Mouse (Mus musculus) cortical plate, adult 2 months (tissue): ENCODE data around the gene Efcab11.

Experiments used
- CTCF ChIP-seq: fragments of 200-500 bp; IDR thresholded peaks from 2 replicates; pipeline ENCODE4 v1.5.1; 2011; ENCODE audit warnings: mild to moderate bottlenecking, control low read depth, low read length; ENCODE audit not compliant: insufficient read depth; ENCODE audit errors: extremely low read depth
- POLR2A ChIP-seq: fragments of 200-500 bp; IDR thresholded peaks from 2 replicates; pipeline ENCODE4 v1.6.1; 2011; ENCODE audit warnings: mild to moderate bottlenecking, low read length, control low read depth; ENCODE audit not compliant: insufficient read depth; ENCODE audit errors: extremely low read depth

GRCm38 (mm10) chr12:99883713-99884105, 530 bp downstream of the Efcab11 start:
- TF ChIP-seq CTCF = no peak
- no peak for TF ChIP-seq POLR2A
